Mouse (Mus musculus) kidney, postnatal 0 days (tissue): ENCODE results near the gene Tet3. TPM values are rescaled to one million over a fixed set of nuclear protein-coding genes. Genes with fewer than 3 reads are reported as not detected.

Experiments
- ATAC-seq: fragments of 200-750 bp; cut with Nextera tagmentation; replicated peaks from 2 replicates; pipeline ENCODE4 v1.8.0; 2017; ENCODE audit warnings: low read depth, moderate number of reproducible peaks, moderate TSS enrichment, moderate library complexity; ENCODE audit not compliant: low FRiP score
- DNase-seq: peaks from one replicate; pipeline ENCODE4 v3.0.0-alpha.2; 2016; ENCODE audit warnings: low spot score
- H3K27ac ChIP-seq: fragments of 300-500 bp; sonication (generic); 2 replicates; pipeline ENCODE4 v1.5.1; 2014; ENCODE audit warnings: mild to moderate bottlenecking
- H3K27me3 ChIP-seq: fragments of 300-500 bp; sonication (generic); 2 replicates; pipeline ENCODE4 v1.6.1; 2014; ENCODE audit warnings: low read length, mixed read lengths; ENCODE audit not compliant: insufficient read depth
- H3K36me3 ChIP-seq: fragments of 300-500 bp; sonication (generic); 2 replicates; pipeline ENCODE4 v1.6.1; 2014; ENCODE audit warnings: low read length, mixed read lengths; ENCODE audit not compliant: insufficient read depth
- H3K4me1 ChIP-seq: fragments of 300-500 bp; sonication (generic); replicated peaks from 2 replicates; pipeline ENCODE4 v1.6.1; 2014; ENCODE audit warnings: antibody characterized with exemption, low read length, mixed read lengths; ENCODE audit not compliant: insufficient read depth
- H3K4me2 ChIP-seq: fragments of 300-500 bp; sonication (generic); 2 replicates; pipeline ENCODE4 v1.6.1; 2014; ENCODE audit warnings: mild to moderate bottlenecking, low read length, moderate library complexity, mixed read lengths
- H3K4me3 ChIP-seq: fragments of 300-500 bp; sonication (generic); replicated peaks from 2 replicates; pipeline ENCODE4 v1.5.1; 2014; ENCODE audit warnings: low read depth, low read length
- H3K9ac ChIP-seq: fragments of 300-500 bp; sonication (generic); 2 replicates; pipeline ENCODE4 v1.6.1; 2014; ENCODE audit warnings: low read depth, low read length
- H3K9me3 ChIP-seq: fragments of 300-500 bp; sonication (generic); replicated peaks from 2 replicates; pipeline ENCODE4 v1.6.1; 2016; ENCODE audit warnings: low read length, inconsistent platforms, mixed read lengths
- CTCF ChIP-seq: IDR thresholded peaks from 2 replicates; pipeline ENCODE4 v1.5.1; 2016; ENCODE audit warnings: antibody characterized with exemption, low read depth, mild to moderate bottlenecking, moderate library complexity
- WGBS: fragments of 180-500 bp; shearing (Covaris S2); extraction: QIAGEN DNeasy Blood & Tissue Kit; methylation state at CpG from one replicate; pipeline ENCODE4 v1.1.7; 2014; 5-methylcytosine and 5-hydroxymethylcytosine counted together
- polyA plus RNA-seq: library from polyadenylated mRNA; unstranded; fragments of >200 nt; fragmentation: Nextera tagmentation; extraction: Ambion mirVana; gene quantifications from 2 replicates; pipeline ENCODE4 v1.2.1, GENCODE M21; 2015

Gene Tet3
- polyA plus RNA-seq, 1 experiment from 2014 or later, result 32.3 TPM

DNA sequence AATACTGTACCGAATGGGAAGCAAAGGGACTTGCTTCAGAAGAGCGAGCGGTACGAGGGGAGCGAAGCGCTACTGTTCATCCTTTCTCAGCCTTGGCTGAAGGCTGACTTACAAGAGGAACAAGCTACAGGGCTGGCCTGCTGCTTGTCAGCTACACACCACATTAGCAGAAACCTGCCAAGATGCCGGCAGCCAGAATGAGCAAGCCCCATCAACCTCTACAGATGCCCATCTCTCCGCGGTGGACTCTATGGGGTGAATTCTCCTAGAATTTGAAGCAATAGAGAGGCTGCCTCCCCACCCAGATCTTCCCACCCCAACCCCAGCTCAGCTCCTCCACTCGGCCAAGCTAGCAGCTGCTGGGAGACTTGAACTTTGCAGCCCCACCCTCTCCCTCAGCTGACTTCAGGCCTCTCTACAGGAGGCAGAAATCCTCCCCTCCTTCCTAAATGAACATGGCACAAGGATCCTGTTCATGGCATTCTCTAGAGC lies 46.5 kb downstream of the Tet3 start:
- TF ChIP-seq CTCF, result no peak
- WGBS, result 87% methylated on average over 10 of the region's 10 CpGs
- H3K27ac ChIP-seq, result no peak overlapping the region
- H3K36me3 ChIP-seq, result 0 out of 2 replicates have a peak, but pooled peaks cover 7% of the 10 kb centered on the region
- no peak for ATAC-seq
- H3K27me3 ChIP-seq, result no peaks in the 10 kb centered on the region
- H3K4me2 ChIP-seq, result no peak overlapping the region
- H3K4me3 ChIP-seq, result no peak overlapping the region
- no peak overlapping the region for H3K9ac ChIP-seq
- no peaks in the 10 kb centered on the region for H3K9me3 ChIP-seq
- H3K4me1 ChIP-seq, result peaks cover 27% of the 10 kb centered on the region
- no peak for DNase-seq

DNA sequence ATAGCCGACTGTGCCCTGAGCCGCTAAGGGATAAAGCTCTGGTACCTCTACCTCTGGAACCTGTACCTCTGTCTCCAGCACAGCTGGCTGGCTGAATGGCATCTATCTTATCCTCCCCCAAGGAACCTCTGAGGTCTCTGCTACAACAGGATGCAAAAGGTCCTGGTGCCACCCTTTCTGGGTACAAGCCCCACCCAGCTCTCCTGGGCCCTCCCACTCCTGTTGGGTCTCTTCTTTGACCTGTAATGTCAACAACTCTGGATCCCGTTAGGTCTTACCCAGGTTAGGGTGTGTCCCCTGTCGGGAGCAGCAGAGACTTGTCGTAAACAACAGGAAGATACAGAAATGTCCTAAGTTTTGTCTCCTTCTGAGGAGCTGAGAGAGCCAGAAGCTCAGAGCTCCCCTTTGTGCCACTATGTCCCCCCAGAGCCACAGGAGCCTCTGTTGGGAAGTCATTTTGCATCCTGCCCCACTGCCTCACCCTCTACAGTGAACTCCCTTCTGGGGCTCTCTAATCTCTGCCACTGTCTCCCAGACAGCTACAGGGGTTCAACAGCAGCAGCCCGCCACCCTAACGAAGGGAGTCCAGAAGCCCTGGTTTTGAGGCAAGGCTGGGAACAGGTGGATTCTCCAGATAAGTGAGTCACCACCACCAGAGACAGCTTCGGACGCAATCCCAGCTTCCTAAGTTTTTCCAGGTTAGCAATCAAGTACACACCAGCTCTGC lies 47.1 kb downstream of the Tet3 start:
- Histone ChIP-seq H3K9me3 (no peaks in the 10 kb centered on the region), H3K4me2 (no peak overlapping the region), H3K4me3 (no peak overlapping the region), H3K27ac (no peak overlapping the region), H3K9ac (no peak overlapping the region), H3K27me3 (no peaks in the 10 kb centered on the region), H3K36me3 (0 out of 2 replicates have a peak, but pooled peaks cover 7% of the 10 kb centered on the region), H3K4me1 (peaks cover 21% of the 10 kb centered on the region)
- ATAC-seq (no peak), DNase-seq (no peak)
- 77% methylated on average over 9 of the region's 9 CpGs for WGBS
- no peak for TF ChIP-seq CTCF

DNA sequence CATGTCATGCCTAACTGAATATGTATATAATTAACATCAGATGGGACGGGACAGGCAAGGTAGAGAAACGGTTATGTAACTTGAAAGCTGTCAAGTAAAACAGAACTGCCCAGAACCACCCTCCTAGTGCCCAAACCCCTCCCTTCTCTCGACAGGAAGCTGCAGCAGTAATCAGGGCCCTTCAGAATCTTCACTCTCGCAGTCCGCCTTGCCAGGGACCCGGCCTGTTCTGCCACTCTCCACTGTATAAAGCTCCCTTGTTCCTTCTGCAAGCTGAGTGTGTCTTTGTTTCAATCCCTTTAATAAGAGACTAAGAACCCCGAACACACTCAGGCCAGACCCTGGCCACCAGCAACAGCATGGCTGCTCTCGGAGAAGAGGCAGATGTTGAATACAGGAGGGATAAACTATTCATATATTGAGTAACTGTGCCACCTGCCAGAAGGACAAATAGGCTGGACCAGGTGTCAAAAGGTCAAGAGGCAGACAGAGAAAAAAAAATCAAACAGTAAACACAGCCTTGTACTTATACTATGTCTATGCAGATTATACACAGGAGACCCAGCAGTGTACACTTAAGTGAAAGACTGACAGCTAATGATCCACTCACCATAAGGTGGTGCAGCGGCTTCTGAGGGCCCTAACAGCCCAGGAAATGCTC lies 48.7 kb downstream of the Tet3 start:
- Histone ChIP-seq H3K9me3 (no peaks in the 10 kb centered on the region), H3K27me3 (no peaks in the 10 kb centered on the region)
- no peak for TF ChIP-seq CTCF

DNA sequence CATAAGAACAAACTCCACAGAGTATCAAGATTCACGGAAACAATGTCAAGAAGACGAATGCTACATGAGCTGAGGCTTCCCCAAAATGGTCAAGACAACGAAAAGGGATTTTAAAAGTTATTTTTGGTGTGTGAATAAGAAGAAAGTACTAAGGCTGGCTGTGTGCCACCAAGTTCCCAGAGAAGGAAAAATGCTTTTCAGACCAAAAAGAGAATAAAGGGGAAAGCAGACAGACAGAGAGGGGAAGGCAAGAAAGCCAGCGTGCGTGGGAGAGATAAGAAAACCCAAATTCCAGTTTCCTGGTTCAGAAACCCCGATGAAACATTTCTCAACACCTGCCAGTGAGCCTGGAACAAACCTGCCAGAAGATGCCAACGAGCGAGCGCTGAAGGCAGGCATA lies 50.4 kb downstream of the Tet3 start:
- Histone ChIP-seq H3K9ac (no peak overlapping the region), H3K27ac (peak overlapping the region; percentile 32), H3K4me1 (peaks cover 11% of the 10 kb centered on the region; the same call in 1 of the 2 replicates), H3K36me3 (peaks cover 18% of the 10 kb centered on the region), H3K4me3 (no peak overlapping the region), H3K4me2 (no peak overlapping the region), H3K9me3 (no peaks in the 10 kb centered on the region), H3K27me3 (no peaks in the 10 kb centered on the region)
- no peak for DNase-seq
- no peak for ATAC-seq
- no peak for TF ChIP-seq CTCF
- 66% methylated on average over 9 of the region's 9 CpGs for WGBS

More for the DNA sequence above, 48.7 kb downstream of the Tet3 start:
- Histone ChIP-seq H3K4me1 (peaks cover 11% of the 10 kb centered on the region; the same call in 1 of the 2 replicates), H3K9ac (no peak overlapping the region), H3K27ac (no peak overlapping the region), H3K4me3 (no peak overlapping the region), H3K36me3 (0 out of 2 replicates have a peak, but pooled peaks cover 7% of the 10 kb centered on the region), H3K4me2 (no peak overlapping the region)
- DNase-seq, result no peak
- no peak; the same call in 1 of the 2 replicates for ATAC-seq
- 64% methylated on average over 9 of the region's 9 CpGs for WGBS

DNA sequence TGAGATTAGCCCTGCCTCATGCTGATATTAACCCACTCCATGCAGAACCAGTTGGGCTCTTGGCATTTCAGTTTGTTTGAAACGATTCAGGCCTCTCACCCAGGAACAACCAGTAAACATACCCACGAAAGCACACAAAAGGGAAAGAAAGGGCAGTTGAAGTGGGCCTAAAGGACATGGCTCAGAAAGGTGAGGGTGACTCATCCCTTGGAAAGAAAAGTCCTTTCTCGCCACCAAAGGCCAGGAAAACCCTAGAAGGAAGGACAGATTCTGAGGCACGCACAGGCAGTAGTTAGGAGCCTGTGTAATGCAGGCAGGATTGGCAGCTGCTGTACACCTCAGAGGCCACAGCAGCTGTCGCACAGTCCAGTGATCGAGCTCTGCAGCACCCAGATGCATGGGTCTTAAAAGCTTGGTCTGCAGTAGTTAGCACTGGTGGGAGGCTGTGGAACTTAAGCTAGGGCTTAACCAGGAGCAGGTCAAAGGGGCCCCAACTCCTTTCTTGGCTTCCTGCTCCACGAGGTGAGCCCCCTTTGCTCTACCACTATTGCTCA lies 53.3 kb downstream of the Tet3 start:
- DNase-seq, result no peak
- no peaks in the 10 kb centered on the region for H3K9me3 ChIP-seq
- WGBS, result 70% methylated on average over 7 of the region's 7 CpGs
- H3K4me2 ChIP-seq, result no peak overlapping the region
- 0 out of 2 replicates have a peak overlapping the region, but pooled peaks have one; percentile 23 for H3K9ac ChIP-seq
- H3K36me3 ChIP-seq, result peaks cover 35% of the 10 kb centered on the region
- no peaks in the 10 kb centered on the region for H3K4me1 ChIP-seq
- H3K27me3 ChIP-seq, result no peaks in the 10 kb centered on the region
- H3K4me3 ChIP-seq, result no peak overlapping the region
- H3K27ac ChIP-seq, result no peak overlapping the region
- ATAC-seq, result no peak
- no peak for TF ChIP-seq CTCF

DNA sequence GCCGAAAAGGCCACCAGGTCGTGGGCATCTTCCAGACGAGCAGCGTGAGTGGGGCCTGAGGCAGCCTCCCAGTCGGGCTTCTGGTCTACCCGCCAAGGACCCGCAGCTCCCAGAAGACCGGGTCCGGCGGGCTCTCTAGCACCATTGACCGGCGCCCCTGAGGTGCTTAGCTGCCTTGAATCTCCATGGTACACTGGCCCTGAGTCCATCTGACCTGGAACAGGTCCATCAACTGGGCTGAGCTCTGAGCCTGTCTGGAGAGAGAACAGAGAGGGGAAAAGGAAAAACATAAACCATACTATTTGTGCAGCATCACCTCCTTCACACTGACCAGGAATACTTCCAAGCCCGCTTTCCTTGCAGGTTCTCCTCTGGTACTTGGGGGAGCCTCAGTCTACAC lies 54.3 kb downstream of the Tet3 start:
- Histone ChIP-seq H3K36me3 (peaks cover 34% of the 10 kb centered on the region), H3K9me3 (no peaks in the 10 kb centered on the region), H3K4me3 (no peak overlapping the region), H3K4me2 (no peak overlapping the region), H3K4me1 (no peaks in the 10 kb centered on the region), H3K9ac (no peak overlapping the region), H3K27ac (no peak overlapping the region), H3K27me3 (no peaks in the 10 kb centered on the region)
- TF ChIP-seq CTCF, result no peak
- DNase-seq (no peak), ATAC-seq (no peak)
- WGBS, result 94% methylated on average over 13 of the region's 13 CpGs
